Mouse (Mus musculus): ENCODE measurements at regions not wholly inside any gene's neighbourhood (a gene's known extent, or its start where the extent isn't known, plus 50 kb on each side); places are given as distances from the start of the nearest gene placed in this dataset.

GRCm38 (mm10) chr10:118045427-118045826, 96.2 kb upstream of the Mdm1 start:
- H3K36me3 ChIP-seq (replicated peaks in 1 of 2; ENCODE audit: control insufficient read depth in 1 of 2, insufficient read depth in 1 of 2, low read length in 1 of 2) = no peaks in the 10 kb centered on the region
- no peak overlapping the region for H3K4me2 ChIP-seq (ENCODE audit: insufficient read depth, low read depth, poor library complexity, severe bottlenecking)
- H3K27me3 ChIP-seq (replicated peaks) = no peaks in the 10 kb centered on the region
- no peak for DNase-seq (ENCODE audit: extremely low read depth)
- no peak overlapping the region for H3K9ac ChIP-seq (ENCODE audit: insufficient read depth, low read depth)
- no peak overlapping the region for H3K4me3 ChIP-seq (replicated peaks in 1 of 3; ENCODE audit: low read depth in 2 of 3, low read length in 2 of 3, poor library complexity in 1 of 3)
- TF ChIP-seq NRF1 (IDR thresholded peaks at IDR 0.05; ENCODE audit: low read depth, low read length) = no peak
- TF ChIP-seq CHD1 (IDR thresholded peaks at IDR 0.05; ENCODE audit: low read depth, low read length) = peak; percentile 95
- dilution Hi-C loops (cut with MboI; ENCODE audit: extremely low pct_ligation_motif_present, extremely low pct_unique_long_range_greater_than_20kb, low sequenced_read_pairs) = no loop called here
- in situ Hi-C loops (cut with MboI; ENCODE audit: low pct_ligation_motif_present, low pct_unique_long_range_greater_than_20kb, low sequenced_read_pairs) = no loop called here
- peaks cover 2 to 10% of the 10 kb centered on the region in 2 experiments; a peak in 1 of 4 replicates for H3K4me1 ChIP-seq (ENCODE audit: control insufficient read depth in 1 of 2, insufficient read depth in 2 of 2)
- no peaks in the 10 kb centered on the region for H3K9me3 ChIP-seq (replicated peaks; ENCODE audit: low read length)
- no peak overlapping the region for H3K27ac ChIP-seq (ENCODE audit: insufficient read depth, low read depth)
- H3K79me2 ChIP-seq (replicated peaks; ENCODE audit: control insufficient read depth, extremely low read depth, insufficient read depth, poor library complexity, severe bottlenecking) = no peaks in the 10 kb centered on the region

GRCm38 (mm10) chr10:118046328-118046727, 95.3 kb upstream of the Mdm1 start:
- dilution Hi-C loops (cut with MboI; ENCODE audit: extremely low pct_ligation_motif_present, extremely low pct_unique_long_range_greater_than_20kb, low sequenced_read_pairs) (no loop called here), in situ Hi-C loops (cut with MboI; ENCODE audit: low pct_ligation_motif_present, low pct_unique_long_range_greater_than_20kb, low sequenced_read_pairs) (no loop called here)
- no peak for DNase-seq (ENCODE audit: extremely low read depth)

GRCm38 (mm10) chr10:118046831-118047230, 94.8 kb upstream of the Mdm1 start:
- H3K36me3 ChIP-seq (replicated peaks in 1 of 2; ENCODE audit: control insufficient read depth in 1 of 2, insufficient read depth in 1 of 2, low read length in 1 of 2) = no peaks in the 10 kb centered on the region
- no peak overlapping the region for H3K4me3 ChIP-seq (replicated peaks in 1 of 3; ENCODE audit: low read depth in 2 of 3, low read length in 2 of 3, poor library complexity in 1 of 3)
- H3K79me2 ChIP-seq (replicated peaks; ENCODE audit: control insufficient read depth, extremely low read depth, insufficient read depth, poor library complexity, severe bottlenecking) = no peaks in the 10 kb centered on the region
- no peak overlapping the region for H3K27ac ChIP-seq (ENCODE audit: insufficient read depth, low read depth)
- TF ChIP-seq UBTF (IDR thresholded peaks at IDR 0.05; ENCODE audit: low read depth, low read length) = no peak
- in situ Hi-C loops (cut with MboI; ENCODE audit: low pct_ligation_motif_present, low pct_unique_long_range_greater_than_20kb, low sequenced_read_pairs) (no loop called here), dilution Hi-C loops (cut with MboI; ENCODE audit: extremely low pct_ligation_motif_present, extremely low pct_unique_long_range_greater_than_20kb, low sequenced_read_pairs) (no loop called here)
- no peaks in the 10 kb centered on the region for H3K27me3 ChIP-seq (replicated peaks)
- DNase-seq (ENCODE audit: extremely low read depth) = no peak
- no peak overlapping the region for H3K9ac ChIP-seq (ENCODE audit: insufficient read depth, low read depth)
- peaks cover 2 to 12% of the 10 kb centered on the region in 2 experiments; a peak in 1 of 4 replicates for H3K4me1 ChIP-seq (ENCODE audit: control insufficient read depth in 1 of 2, insufficient read depth in 2 of 2)
- no peak overlapping the region for H3K4me2 ChIP-seq (ENCODE audit: insufficient read depth, low read depth, poor library complexity, severe bottlenecking)
- no peaks in the 10 kb centered on the region for H3K9me3 ChIP-seq (replicated peaks; ENCODE audit: low read length)

More at GRCm38 (mm10) chr10:118046328-118046727, 95.3 kb upstream of the Mdm1 start:
- H3K79me2 ChIP-seq (replicated peaks; ENCODE audit: control insufficient read depth, extremely low read depth, insufficient read depth, poor library complexity, severe bottlenecking) = no peaks in the 10 kb centered on the region
- TF ChIP-seq HCFC1 (IDR thresholded peaks at IDR 0.05; ENCODE audit: low read depth, low read length) (no peak), ZC3H11A (IDR thresholded peaks at IDR 0.05; ENCODE audit: low read depth, low read length) (no peak), MAX (IDR thresholded peaks at IDR 0.05; ENCODE audit: low read length) (no peak), CHD2 (IDR thresholded peaks at IDR 0.05; ENCODE audit: low read length) (no peak)
- no peak overlapping the region for H3K9ac ChIP-seq (ENCODE audit: insufficient read depth, low read depth)
- no peaks in the 10 kb centered on the region for H3K27me3 ChIP-seq (replicated peaks)
- H3K36me3 ChIP-seq (replicated peaks in 1 of 2; ENCODE audit: control insufficient read depth in 1 of 2, insufficient read depth in 1 of 2, low read length in 1 of 2) = no peaks in the 10 kb centered on the region
- no peak overlapping the region for H3K4me3 ChIP-seq (replicated peaks in 1 of 3; ENCODE audit: low read depth in 2 of 3, low read length in 2 of 3, poor library complexity in 1 of 3)
- no peak overlapping the region for H3K27ac ChIP-seq (ENCODE audit: insufficient read depth, low read depth)
- H3K9me3 ChIP-seq (replicated peaks; ENCODE audit: low read length) = no peaks in the 10 kb centered on the region
- peaks cover 2 to 12% of the 10 kb centered on the region in 2 experiments; a peak in 1 of 4 replicates for H3K4me1 ChIP-seq (ENCODE audit: control insufficient read depth in 1 of 2, insufficient read depth in 2 of 2)
- no peak overlapping the region for H3K4me2 ChIP-seq (ENCODE audit: insufficient read depth, low read depth, poor library complexity, severe bottlenecking)

- Histone ChIP-seq H3K79me2 (replicated peaks; ENCODE audit: control insufficient read depth, extremely low read depth, insufficient read depth, poor library complexity, severe bottlenecking) (no peaks in the 10 kb centered on the region), H3K4me1 (ENCODE audit: control insufficient read depth in 1 of 2, insufficient read depth in 2 of 2) (peaks cover 0 to 12% of the 10 kb centered on the region in 2 experiments; a peak in 1 of 4 replicates), H3K36me3 (replicated peaks in 1 of 2; ENCODE audit: control insufficient read depth in 1 of 2, insufficient read depth in 1 of 2, low read length in 1 of 2) (no peaks in the 10 kb centered on the region), H3K27ac (ENCODE audit: insufficient read depth, low read depth) (no peak overlapping the region), H3K9me3 (replicated peaks; ENCODE audit: low read length) (peaks cover 3% of the 10 kb centered on the region), H3K4me2 (ENCODE audit: insufficient read depth, low read depth, poor library complexity, severe bottlenecking) (no peak overlapping the region), H3K4me3 (replicated peaks in 1 of 3; ENCODE audit: low read depth in 2 of 3, low read length in 2 of 3, poor library complexity in 1 of 3) (no peak overlapping the region), H3K27me3 (replicated peaks) (no peaks in the 10 kb centered on the region), H3K9ac (ENCODE audit: insufficient read depth, low read depth) (no peak overlapping the region)
- dilution Hi-C loops (cut with MboI; ENCODE audit: extremely low pct_ligation_motif_present, extremely low pct_unique_long_range_greater_than_20kb, low sequenced_read_pairs) = no loop called here
- no peak for TF ChIP-seq CHD2 (IDR thresholded peaks at IDR 0.05; ENCODE audit: low read length)
- TF ChIP-seq ZMIZ1 (IDR thresholded peaks at IDR 0.05; ENCODE audit: low read depth, low read length) = no peak
- TF ChIP-seq POLR2AphosphoS2 (IDR thresholded peaks at IDR 0.05; ENCODE audit: low read depth, low read length) = no peak
- TF ChIP-seq RAD21 (IDR thresholded peaks at IDR 0.05; ENCODE audit: low read depth, low read length) = no peak
- TF ChIP-seq ZNF384 (IDR thresholded peaks at IDR 0.05; ENCODE audit: low read depth, low read length) = no peak
- no peak for TF ChIP-seq MXI1 (IDR thresholded peaks at IDR 0.05; ENCODE audit: low read depth, low read length)
- no peak for TF ChIP-seq USF1 (IDR thresholded peaks at IDR 0.05; ENCODE audit: low read depth, low read length)
- TF ChIP-seq SIN3A (IDR thresholded peaks at IDR 0.05; ENCODE audit: low read length) = no peak
- no peak for TF ChIP-seq GABPA (IDR thresholded peaks at IDR 0.05; ENCODE audit: insufficient replicate concordance, low read depth, low read length)
- no peak for TF ChIP-seq PAX5 (IDR thresholded peaks at IDR 0.05; ENCODE audit: low read length)
- in situ Hi-C loops (cut with MboI; ENCODE audit: low pct_ligation_motif_present, low pct_unique_long_range_greater_than_20kb, low sequenced_read_pairs) = no loop called here
- no peak for DNase-seq (ENCODE audit: extremely low read depth)
Observed at GRCm38 (mm10) chr10:118049330-118049729, 92.3 kb upstream of the Mdm1 start.

Data from CH12.LX (cell line).